Mouse (Mus musculus) liver, embryonic 12.5 days (tissue): ENCODE measurements at regions not wholly inside any gene's neighbourhood (a gene's known extent, or its start where the extent isn't known, plus 50 kb on each side); places are given as distances from the start of the nearest gene placed in this dataset.
A peak's percentile ranks its signal among the peaks of the same experiment; 100 is the strongest.

ENCODE experiments used
- ATAC-seq: fragments of 200-750 bp; cut with Nextera tagmentation; 2 replicates; pipeline ENCODE4 v1.8.0; 2017; ENCODE audit warnings: moderate number of reproducible peaks, mild to moderate bottlenecking, moderate library complexity
- H3K27ac ChIP-seq: fragments of 300-500 bp; sonication (generic); 2 replicates; pipeline ENCODE4 v1.5.1; 2016; ENCODE audit warnings: mild to moderate bottlenecking
- H3K27me3 ChIP-seq: fragments of 300-500 bp; sonication (generic); replicated peaks from 2 replicates; pipeline ENCODE4 v1.6.1; 2016; ENCODE audit warnings: mild to moderate bottlenecking, moderate library complexity
- H3K36me3 ChIP-seq: fragments of 300-500 bp; sonication (generic); 2 replicates; pipeline ENCODE4 v1.6.1; 2016; ENCODE audit warnings: mild to moderate bottlenecking, moderate library complexity
- H3K4me1 ChIP-seq: fragments of 300-500 bp; sonication (generic); 2 replicates; pipeline ENCODE4 v1.6.1; 2016
- H3K4me2 ChIP-seq: fragments of 300-500 bp; sonication (generic); 2 replicates; pipeline ENCODE4 v1.6.1; 2016; ENCODE audit warnings: mild to moderate bottlenecking, moderate library complexity
- H3K4me3 ChIP-seq: fragments of 300-500 bp; sonication (generic); 2 replicates; pipeline ENCODE4 v1.5.1; 2016; ENCODE audit warnings: mild to moderate bottlenecking, moderate library complexity
- H3K9ac ChIP-seq: fragments of 300-500 bp; sonication (generic); 2 replicates; pipeline ENCODE4 v1.6.1; 2016; ENCODE audit warnings: mild to moderate bottlenecking, moderate library complexity
- H3K9me3 ChIP-seq: fragments of 300-500 bp; sonication (generic); replicated peaks from 2 replicates; pipeline ENCODE4 v1.6.1; 2016; ENCODE audit warnings: mild to moderate bottlenecking, moderate library complexity
- WGBS: fragments of 180-500 bp; shearing (Covaris S2); methylation state at CpG from one replicate; pipeline ENCODE4 v1.1.7; 2016; ENCODE audit not compliant: insufficient replicate concordance; 5-methylcytosine and 5-hydroxymethylcytosine counted together

DNA sequence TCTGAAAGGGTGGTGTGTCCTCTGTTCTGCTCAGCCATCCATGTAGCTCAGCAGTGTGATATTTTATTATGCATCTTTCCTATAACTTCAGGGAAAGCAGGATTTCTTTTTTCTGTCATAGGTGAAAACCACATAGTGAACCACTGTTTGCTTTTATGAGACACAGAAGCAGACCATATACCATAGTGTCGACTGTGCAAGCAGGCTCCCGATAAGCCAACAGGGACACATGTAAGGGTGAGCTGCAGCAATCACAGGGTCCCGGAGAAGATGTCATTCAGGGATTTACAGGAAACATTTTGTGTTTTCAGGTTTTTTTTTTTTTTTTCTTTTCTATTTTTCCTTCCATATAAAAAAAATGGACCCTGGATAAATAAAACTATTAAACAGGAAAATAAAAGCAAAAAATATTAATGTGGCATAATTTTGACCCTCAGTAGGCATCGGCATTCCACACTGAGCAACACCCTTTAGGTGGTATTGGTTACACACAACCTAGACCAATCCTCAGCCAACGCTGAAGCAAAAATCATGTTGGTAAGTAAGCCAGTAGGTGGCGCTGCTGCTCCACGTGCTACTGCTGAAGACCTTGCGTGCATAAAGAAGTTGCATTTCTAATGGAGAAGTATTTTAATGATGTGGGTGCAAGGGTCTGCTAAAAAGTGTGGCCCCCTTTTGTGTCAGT lies 146.7 kb upstream of the C9orf72 start:
- Histone ChIP-seq H3K4me3 (no peak overlapping the region), H3K4me2 (no peak overlapping the region), H3K36me3 (no peaks in the 10 kb centered on the region), H3K9me3 (0 out of 2 replicates have a peak, but pooled peaks cover 4% of the 10 kb centered on the region), H3K27ac (no peak overlapping the region), H3K4me1 (no peaks in the 10 kb centered on the region), H3K9ac (no peak overlapping the region), H3K27me3 (no peaks in the 10 kb centered on the region)
- ATAC-seq = no peak
- 28% methylated on average over 8 of the region's 8 CpGs for WGBS

DNA sequence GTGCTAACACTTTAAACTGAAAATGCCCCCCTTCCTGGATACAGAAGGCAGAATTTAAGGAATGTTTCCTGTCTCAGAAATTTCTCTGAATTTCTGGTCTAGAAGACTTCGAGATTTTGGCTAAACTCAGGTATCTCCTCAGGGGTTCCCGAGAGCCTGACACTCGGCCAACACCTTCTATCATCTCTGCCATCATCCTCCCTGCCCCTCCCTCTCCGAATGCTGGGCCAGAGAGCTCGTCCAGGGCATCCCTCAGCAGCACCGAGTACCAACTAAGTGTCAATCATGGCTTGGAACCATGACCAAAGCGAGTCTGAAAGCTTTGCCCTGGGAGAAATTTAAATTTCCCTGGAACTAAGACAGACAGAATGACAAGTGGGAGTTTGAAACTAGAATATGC lies 138.2 kb upstream of the C9orf72 start:
- ATAC-seq = no peak
- H3K36me3 ChIP-seq = no peaks in the 10 kb centered on the region
- H3K27me3 ChIP-seq = no peaks in the 10 kb centered on the region
- WGBS = 60% methylated on average over 7 of the region's 7 CpGs
- H3K27ac ChIP-seq = no peak overlapping the region
- H3K4me3 ChIP-seq = no peak overlapping the region
- H3K4me2 ChIP-seq = no peak overlapping the region
- no peaks in the 10 kb centered on the region for H3K9me3 ChIP-seq
- H3K4me1 ChIP-seq = no peaks in the 10 kb centered on the region
- no peak overlapping the region for H3K9ac ChIP-seq

DNA sequence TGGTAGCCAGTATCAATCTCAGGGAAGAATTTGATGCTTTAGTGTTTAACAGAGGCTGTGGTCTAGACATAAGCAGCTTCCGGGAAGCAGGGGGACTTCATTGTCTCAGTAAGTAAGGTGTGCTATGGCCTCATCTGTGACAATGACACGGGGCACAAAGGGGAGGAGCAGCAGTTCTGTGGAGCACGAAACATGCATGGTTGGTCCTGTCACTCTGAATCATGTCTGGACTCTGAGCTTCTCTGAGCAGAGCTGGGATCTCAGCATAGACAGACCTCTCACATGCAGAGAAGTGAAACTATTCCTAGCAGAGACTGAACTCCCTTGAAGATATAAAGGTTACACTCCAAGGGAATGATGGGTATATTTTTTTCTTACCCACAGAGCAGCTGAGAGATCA lies 136.2 kb upstream of the C9orf72 start:
- Histone ChIP-seq H3K4me1 (no peaks in the 10 kb centered on the region), H3K27ac (no peak overlapping the region), H3K4me2 (no peak overlapping the region), H3K27me3 (no peaks in the 10 kb centered on the region), H3K9me3 (no peaks in the 10 kb centered on the region), H3K36me3 (no peaks in the 10 kb centered on the region), H3K4me3 (no peak overlapping the region), H3K9ac (no peak overlapping the region)
- no peak for ATAC-seq
- 53% methylated on average over 3 of the region's 3 CpGs for WGBS

DNA sequence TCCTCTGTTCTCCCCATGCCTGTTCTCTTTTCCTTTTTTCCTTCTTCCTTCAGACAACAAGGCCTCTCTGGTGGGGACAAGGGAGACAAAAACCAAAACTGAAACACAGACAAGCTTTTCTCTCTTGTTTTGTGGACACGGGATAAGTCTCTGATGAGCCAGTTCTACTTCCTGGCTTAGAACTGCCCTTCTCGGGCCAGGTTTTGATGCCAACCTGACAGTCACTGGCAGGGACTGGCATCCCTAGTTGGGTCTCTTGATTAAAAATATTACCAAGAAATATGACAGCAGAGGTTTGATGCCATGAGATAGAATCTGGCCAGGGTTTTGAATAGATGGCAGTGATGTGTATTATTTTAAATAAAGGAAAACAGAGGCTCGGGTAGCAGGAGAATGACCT lies 133.4 kb upstream of the C9orf72 start:
- no peaks in the 10 kb centered on the region for H3K36me3 ChIP-seq
- H3K4me2 ChIP-seq = no peak overlapping the region
- WGBS = 70% methylated on average over 3 of the region's 3 CpGs
- no peak overlapping the region for H3K27ac ChIP-seq
- no peak for ATAC-seq
- H3K9me3 ChIP-seq = no peaks in the 10 kb centered on the region
- H3K27me3 ChIP-seq = no peaks in the 10 kb centered on the region
- no peak overlapping the region for H3K4me3 ChIP-seq
- no peaks in the 10 kb centered on the region for H3K4me1 ChIP-seq
- no peak overlapping the region for H3K9ac ChIP-seq

DNA sequence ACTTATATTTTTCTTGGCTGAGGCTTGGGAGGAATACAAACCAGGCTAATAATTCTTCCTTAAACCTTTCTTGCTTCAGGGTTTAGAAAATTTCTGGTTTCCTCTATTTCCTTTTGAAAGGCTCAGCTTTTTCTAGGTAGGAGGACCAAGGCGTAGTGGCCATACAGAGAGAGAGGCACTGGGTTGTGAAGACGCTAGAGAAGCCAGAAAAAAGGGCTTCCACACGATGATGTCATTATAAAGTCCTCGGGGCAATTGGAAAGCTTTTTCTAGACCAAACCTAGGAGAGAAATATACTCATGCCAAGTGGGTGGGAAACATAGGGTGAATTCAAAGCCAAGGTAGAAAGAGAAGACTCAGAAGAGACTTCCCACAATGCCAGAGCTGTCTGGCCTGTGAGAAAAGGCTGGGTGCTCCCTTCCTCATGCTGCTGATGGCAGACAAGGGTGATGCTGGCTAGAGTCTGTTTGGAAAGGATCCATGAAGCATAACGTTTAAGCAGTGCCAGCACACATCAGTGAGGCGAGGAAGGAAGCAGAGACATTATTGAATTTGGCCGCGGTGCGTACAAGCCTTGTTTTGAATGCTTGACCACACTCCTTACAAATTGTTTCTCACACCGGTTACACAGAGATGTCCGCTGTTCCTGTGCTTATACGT lies 131.1 kb upstream of the C9orf72 start:
- H3K9ac ChIP-seq = no peak overlapping the region
- no peaks in the 10 kb centered on the region for H3K27me3 ChIP-seq
- no peaks in the 10 kb centered on the region for H3K36me3 ChIP-seq
- no peak overlapping the region for H3K4me2 ChIP-seq
- no peak for ATAC-seq
- 71% methylated on average over 12 of the region's 12 CpGs for WGBS
- no peak overlapping the region for H3K4me3 ChIP-seq
- no peaks in the 10 kb centered on the region for H3K4me1 ChIP-seq
- no peaks in the 10 kb centered on the region for H3K9me3 ChIP-seq
- H3K27ac ChIP-seq = no peak overlapping the region

DNA sequence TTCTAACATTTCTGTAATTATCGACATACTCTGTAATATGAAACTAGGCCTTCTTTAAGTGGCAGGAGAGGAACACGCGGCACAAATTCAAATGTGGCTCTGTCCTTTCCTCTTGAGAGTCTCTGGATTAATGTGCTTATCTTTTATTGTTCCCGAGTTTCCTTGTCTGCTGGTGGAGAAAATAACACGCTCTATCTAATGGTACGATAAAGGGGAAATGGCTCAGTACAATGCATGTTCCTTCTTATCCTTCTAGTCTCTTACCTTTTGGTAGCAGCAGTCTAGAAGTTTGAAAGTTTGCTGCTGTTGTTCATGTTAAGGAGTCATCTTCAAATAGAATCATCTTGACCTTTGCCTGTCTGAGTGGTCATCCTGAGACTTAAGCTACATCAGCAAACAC lies 130.1 kb upstream of the C9orf72 start:
- Histone ChIP-seq H3K4me2 (no peak overlapping the region), H3K27ac (no peak overlapping the region), H3K4me3 (no peak overlapping the region), H3K36me3 (no peaks in the 10 kb centered on the region), H3K9ac (no peak overlapping the region), H3K4me1 (no peaks in the 10 kb centered on the region), H3K27me3 (no peaks in the 10 kb centered on the region), H3K9me3 (no peaks in the 10 kb centered on the region)
- WGBS = 64% methylated on average over 6 of the region's 6 CpGs
- ATAC-seq = no peak

DNA sequence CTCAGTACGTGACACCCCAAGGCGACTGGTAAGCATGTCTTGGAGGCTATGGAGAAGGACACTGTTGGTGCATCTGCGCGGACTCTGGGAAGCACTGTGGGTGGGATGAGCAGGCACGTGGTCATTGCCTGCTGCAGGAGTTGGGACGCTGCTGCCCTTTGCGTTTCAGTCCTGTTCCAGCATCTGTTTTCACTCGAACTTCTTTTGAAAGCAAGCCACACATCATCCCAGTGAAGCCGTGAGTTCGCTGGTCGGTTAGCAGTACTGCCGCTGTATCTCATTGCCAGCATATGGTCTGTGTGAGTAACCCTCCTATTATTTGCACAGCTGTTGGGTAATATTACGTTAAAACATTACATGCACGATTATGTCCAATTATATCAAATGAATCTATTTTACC lies 128.1 kb upstream of the C9orf72 start:
- no peak overlapping the region for H3K27ac ChIP-seq
- WGBS = 73% methylated on average over 14 of the region's 14 CpGs

DNA sequence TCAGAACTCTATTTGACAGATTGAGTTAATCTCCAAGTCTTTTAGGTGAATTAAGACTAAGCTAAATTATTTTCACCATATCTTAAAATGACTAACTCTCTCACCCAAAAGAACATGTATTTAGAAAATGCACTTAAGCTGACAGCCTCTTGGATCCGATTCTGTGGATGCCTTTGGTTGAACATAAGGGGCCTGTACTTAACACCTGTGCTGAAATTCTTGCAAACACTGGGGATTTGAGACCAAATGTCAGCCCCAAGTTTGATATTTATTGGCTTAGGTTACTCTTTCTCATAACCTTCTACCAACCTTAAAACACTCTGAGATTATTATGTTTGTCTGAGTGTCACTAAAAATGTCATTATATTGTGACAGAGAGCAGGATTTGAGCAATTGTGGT lies 126.6 kb upstream of the C9orf72 start:
- H3K27ac ChIP-seq = no peak overlapping the region
- no peak overlapping the region for H3K4me2 ChIP-seq
- H3K4me1 ChIP-seq = no peaks in the 10 kb centered on the region
- H3K4me3 ChIP-seq = no peak overlapping the region
- no peak for ATAC-seq
- H3K9ac ChIP-seq = no peak overlapping the region
- H3K9me3 ChIP-seq = no peaks in the 10 kb centered on the region
- no peaks in the 10 kb centered on the region for H3K36me3 ChIP-seq
- 63% methylated on average over 1 of the region's 1 CpGs for WGBS
- no peaks in the 10 kb centered on the region for H3K27me3 ChIP-seq

More for the DNA sequence above, 128.1 kb upstream of the C9orf72 start:
- Histone ChIP-seq H3K4me3 (no peak overlapping the region), H3K27me3 (no peaks in the 10 kb centered on the region), H3K4me2 (no peak overlapping the region), H3K9ac (no peak overlapping the region), H3K9me3 (no peaks in the 10 kb centered on the region), H3K4me1 (no peaks in the 10 kb centered on the region), H3K36me3 (no peaks in the 10 kb centered on the region)
- ATAC-seq = no peak

DNA sequence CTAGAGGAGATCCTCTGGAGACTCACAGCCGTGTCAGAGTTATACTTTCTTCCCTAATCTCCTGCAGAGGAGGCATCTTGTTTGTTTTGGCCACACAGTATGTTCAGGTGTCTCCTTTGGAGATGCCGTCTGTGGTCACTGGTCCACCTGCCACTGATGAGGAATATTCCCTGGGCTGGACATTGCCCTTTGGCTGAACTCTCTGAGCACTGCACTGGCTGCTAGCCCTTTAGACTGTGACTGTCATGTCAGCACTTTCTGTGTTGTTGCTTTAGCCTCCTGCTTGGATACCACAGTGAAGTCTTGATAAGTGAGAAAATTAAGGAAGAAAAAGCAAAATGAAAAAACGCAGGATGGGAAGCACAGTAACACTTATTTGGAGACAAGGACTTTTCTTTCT lies 124.5 kb upstream of the C9orf72 start:
- no peaks in the 10 kb centered on the region for H3K27me3 ChIP-seq
- WGBS = 62% methylated on average over 3 of the region's 3 CpGs

DNA sequence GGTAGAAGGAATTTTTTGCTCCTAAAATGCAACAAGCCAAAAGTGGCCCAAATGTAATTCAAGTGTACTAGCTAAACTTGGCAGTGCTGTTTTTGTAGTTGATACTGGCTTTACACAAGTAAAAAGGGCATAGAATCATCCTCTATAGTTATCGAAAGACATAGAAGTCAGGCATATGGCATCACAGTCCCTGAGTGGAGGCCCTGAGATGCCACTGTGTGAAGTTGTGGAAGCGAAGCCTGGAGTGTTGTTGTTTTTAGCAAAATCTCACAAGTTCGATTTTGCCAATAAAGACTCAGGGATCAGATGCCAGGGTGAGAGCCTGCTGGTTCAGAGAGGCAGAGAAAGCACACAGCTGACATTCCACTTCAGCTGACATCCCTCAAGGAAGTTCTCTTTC lies 121.6 kb upstream of the C9orf72 start:
- Histone ChIP-seq H3K4me3 (no peak overlapping the region), H3K27me3 (no peaks in the 10 kb centered on the region), H3K9ac (no peak overlapping the region), H3K4me1 (no peaks in the 10 kb centered on the region), H3K4me2 (no peak overlapping the region), H3K27ac (no peak overlapping the region), H3K9me3 (no peaks in the 10 kb centered on the region), H3K36me3 (no peaks in the 10 kb centered on the region)
- WGBS = 63% methylated on average over 3 of the region's 3 CpGs
- no peak for ATAC-seq

More for the DNA sequence above, 124.5 kb upstream of the C9orf72 start:
- H3K36me3 ChIP-seq = no peaks in the 10 kb centered on the region
- no peak overlapping the region for H3K9ac ChIP-seq
- no peak overlapping the region for H3K4me2 ChIP-seq
- no peak overlapping the region for H3K27ac ChIP-seq
- no peak for ATAC-seq
- H3K4me1 ChIP-seq = no peaks in the 10 kb centered on the region
- no peak overlapping the region for H3K4me3 ChIP-seq
- H3K9me3 ChIP-seq = no peaks in the 10 kb centered on the region

DNA sequence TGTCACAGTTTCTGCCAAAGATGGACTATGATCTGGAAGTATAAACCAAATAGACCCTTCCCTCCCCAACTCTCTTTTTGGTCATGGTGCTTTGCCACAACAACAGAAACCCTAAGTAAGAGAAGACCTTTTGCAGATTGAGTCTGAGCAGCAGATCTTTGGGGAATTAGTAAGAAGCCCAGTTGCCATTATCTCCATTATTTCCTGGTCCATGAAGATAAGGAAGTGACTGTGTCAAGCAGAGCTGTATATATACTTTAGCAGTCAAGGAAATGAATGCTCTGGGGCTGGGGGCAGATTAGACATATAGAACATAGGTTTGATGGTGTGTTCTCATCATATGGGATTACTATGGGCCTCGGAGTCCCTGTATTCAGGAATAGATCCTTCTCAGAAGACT lies 117.8 kb upstream of the C9orf72 start:
- no peak overlapping the region for H3K9ac ChIP-seq
- no peaks in the 10 kb centered on the region for H3K9me3 ChIP-seq
- H3K36me3 ChIP-seq = no peaks in the 10 kb centered on the region
- no peak overlapping the region for H3K27ac ChIP-seq
- H3K4me2 ChIP-seq = no peak overlapping the region
- no peaks in the 10 kb centered on the region for H3K4me1 ChIP-seq
- WGBS = 44% methylated on average over 1 of the region's 1 CpGs
- H3K27me3 ChIP-seq = no peaks in the 10 kb centered on the region
- no peak overlapping the region for H3K4me3 ChIP-seq
- ATAC-seq = no peak

DNA sequence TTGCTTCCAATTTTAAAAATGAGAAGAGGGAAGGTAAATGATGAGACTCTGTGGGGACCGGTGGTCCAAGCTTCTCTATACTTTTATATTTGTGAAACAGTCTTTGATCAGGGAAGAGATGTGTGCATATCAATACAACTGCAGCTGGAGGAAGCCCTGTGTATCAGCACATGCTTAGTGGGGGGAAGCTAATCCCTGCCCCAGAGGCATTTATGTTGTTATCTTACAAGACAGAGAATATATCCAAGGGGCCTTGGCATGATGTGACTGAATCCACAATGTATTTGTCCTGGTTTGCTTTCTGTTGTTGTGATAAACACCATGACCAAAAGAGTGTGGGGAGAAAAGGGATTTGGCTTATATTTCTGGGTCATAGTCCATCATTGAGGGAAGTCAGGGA lies 105.2 kb upstream of the C9orf72 start:
- 0 out of 2 replicates have a peak, but pooled peaks have one; percentile 57 for ATAC-seq
- H3K9me3 ChIP-seq = no peaks in the 10 kb centered on the region
- WGBS = 69% methylated on average over 1 of the region's 1 CpGs

DNA sequence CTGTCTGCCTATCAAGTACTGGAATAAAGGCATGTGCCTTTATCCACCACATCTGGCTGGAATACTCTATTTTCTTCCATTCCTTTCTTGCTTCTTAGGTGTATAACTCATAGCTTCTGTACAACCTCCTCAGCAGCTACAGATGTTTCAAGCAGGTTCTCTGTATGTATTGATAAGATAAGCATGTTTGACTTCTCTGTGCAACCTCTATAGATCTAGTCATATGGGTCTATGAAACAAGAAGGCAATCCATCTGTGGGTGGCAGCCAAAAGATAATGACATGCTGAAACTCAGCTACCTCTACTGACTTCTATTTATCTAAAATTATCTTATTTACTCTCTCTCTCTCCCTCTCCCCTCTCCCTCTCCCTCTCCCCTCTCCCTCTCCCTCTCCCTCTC lies 99.3 kb upstream of the C9orf72 start:
- H3K27me3 ChIP-seq = no peaks in the 10 kb centered on the region
- H3K4me2 ChIP-seq = peak overlapping the region; percentile 17; the same call in 1 of the 2 replicates
- H3K4me1 ChIP-seq = peaks cover 20% of the 10 kb centered on the region
- H3K9me3 ChIP-seq = no peaks in the 10 kb centered on the region
- ATAC-seq = peak; percentile 89
- peak overlapping the region; percentile 41; the same call in 1 of the 2 replicates for H3K27ac ChIP-seq
- no peak overlapping the region for H3K4me3 ChIP-seq
- no peaks in the 10 kb centered on the region for H3K36me3 ChIP-seq
- no peak overlapping the region for H3K9ac ChIP-seq

More for the DNA sequence above, 105.2 kb upstream of the C9orf72 start:
- Histone ChIP-seq H3K4me3 (no peak overlapping the region), H3K4me2 (no peak overlapping the region), H3K4me1 (0 out of 2 replicates have a peak, but pooled peaks cover 3% of the 10 kb centered on the region), H3K9ac (no peak overlapping the region), H3K27me3 (no peaks in the 10 kb centered on the region), H3K36me3 (no peaks in the 10 kb centered on the region), H3K27ac (no peak overlapping the region)
